Mouse (Mus musculus): ENCODE data around the gene Atf6. TPM values are rescaled to one million over a fixed set of nuclear protein-coding genes. Genes with fewer than 3 reads are reported as not detected.

Gene Atf6
- total and polyA plus RNA-seq, 2 experiments from 2014 or later, result 13.0 to 41.5 TPM

- H3K4me3 ChIP-seq (ENCODE audit: low read depth, low read length), result no peak overlapping the region
- no peak for TF ChIP-seq EP300 (IDR thresholded peaks at IDR 0.05; ENCODE audit: low read depth)
- TF ChIP-seq CTCF (IDR thresholded peaks at IDR 0.05; ENCODE audit: low read depth), result no peak
- no peak overlapping the region for H3K4me2 ChIP-seq (ENCODE audit: low read depth, low read length)
- no peak for DNase-seq (ENCODE audit: low spot score)
- WGBS, result 89% methylated on average over 6 of the region's 6 CpGs
- no peaks in the 10 kb centered on the region for H3K9me3 ChIP-seq (replicated peaks; ENCODE audit: control insufficient read depth, low read length)
- no peaks in the 10 kb centered on the region for H3K27me3 ChIP-seq (ENCODE audit: control insufficient read depth, insufficient read depth, low read length)
- peaks cover 13% of the 10 kb centered on the region for H3K36me3 ChIP-seq (replicated peaks; ENCODE audit: control insufficient read depth, insufficient read depth, low read length)
- no peak overlapping the region for H3K27ac ChIP-seq (ENCODE audit: low read depth)
- no peak for ATAC-seq (ENCODE audit: insufficient read depth, low read depth)
- no peak overlapping the region for H3K9ac ChIP-seq (replicated peaks; ENCODE audit: low read depth, low read length)
- peaks cover 2% of the 10 kb centered on the region for H3K4me1 ChIP-seq (ENCODE audit: control insufficient read depth, insufficient read depth)
Measured at GRCm38 (mm10) chr1:170704103-170704502, 163.5 kb downstream of the Atf6 start.

- Histone ChIP-seq H3K9ac (replicated peaks; ENCODE audit: low read depth, low read length) (no peak overlapping the region), H3K9me3 (replicated peaks; ENCODE audit: control insufficient read depth, low read length) (no peaks in the 10 kb centered on the region), H3K4me3 (ENCODE audit: low read depth, low read length) (no peak overlapping the region), H3K27me3 (ENCODE audit: control insufficient read depth, insufficient read depth, low read length) (no peaks in the 10 kb centered on the region), H3K27ac (ENCODE audit: low read depth) (no peak overlapping the region), H3K36me3 (replicated peaks; ENCODE audit: control insufficient read depth, insufficient read depth, low read length) (peaks cover 2% of the 10 kb centered on the region), H3K4me1 (ENCODE audit: control insufficient read depth, insufficient read depth) (peaks cover 8% of the 10 kb centered on the region), H3K4me2 (ENCODE audit: low read depth, low read length) (no peak overlapping the region)
- TF ChIP-seq EP300 (IDR thresholded peaks at IDR 0.05; ENCODE audit: low read depth) (no peak), CTCF (IDR thresholded peaks at IDR 0.05; ENCODE audit: low read depth) (no peak)
- 69% methylated on average over 6 of the region's 6 CpGs for WGBS
- ATAC-seq (ENCODE audit: insufficient read depth, low read depth), result no peak
- DNase-seq (ENCODE audit: low spot score), result no peak
Measured at GRCm38 (mm10) chr1:170702958-170703357, 164.6 kb downstream of the Atf6 start.

- Histone ChIP-seq H3K4me1 (ENCODE audit: control insufficient read depth, insufficient read depth) (peaks cover 8% of the 10 kb centered on the region), H3K27me3 (ENCODE audit: control insufficient read depth, insufficient read depth, low read length) (no peaks in the 10 kb centered on the region), H3K4me3 (ENCODE audit: low read depth, low read length) (no peak overlapping the region), H3K9me3 (replicated peaks; ENCODE audit: control insufficient read depth, low read length) (no peaks in the 10 kb centered on the region), H3K36me3 (replicated peaks; ENCODE audit: control insufficient read depth, insufficient read depth, low read length) (no peaks in the 10 kb centered on the region; the same call in 1 of the 2 replicates), H3K9ac (replicated peaks; ENCODE audit: low read depth, low read length) (no peak overlapping the region), H3K27ac (ENCODE audit: low read depth) (no peak overlapping the region), H3K4me2 (ENCODE audit: low read depth, low read length) (no peak overlapping the region)
- ATAC-seq (ENCODE audit: insufficient read depth, low read depth) (no peak), DNase-seq (ENCODE audit: low spot score) (no peak)
- TF ChIP-seq CTCF (IDR thresholded peaks at IDR 0.05; ENCODE audit: low read depth), result no peak
- TF ChIP-seq EP300 (IDR thresholded peaks at IDR 0.05; ENCODE audit: low read depth), result no peak
- 81% methylated on average over 2 of the region's 2 CpGs for WGBS
Measured at GRCm38 (mm10) chr1:170702263-170702662, 165.3 kb downstream of the Atf6 start.

GRCm38 (mm10) chr1:170701582-170701981 is 166.0 kb downstream of the Atf6 start:
- Histone ChIP-seq H3K27ac (ENCODE audit: low read depth) (no peak overlapping the region), H3K9ac (replicated peaks; ENCODE audit: low read depth, low read length) (no peak overlapping the region), H3K27me3 (ENCODE audit: control insufficient read depth, insufficient read depth, low read length) (no peaks in the 10 kb centered on the region), H3K4me3 (ENCODE audit: low read depth, low read length) (no peak overlapping the region), H3K4me2 (ENCODE audit: low read depth, low read length) (no peak overlapping the region), H3K36me3 (replicated peaks; ENCODE audit: control insufficient read depth, insufficient read depth, low read length) (no peaks in the 10 kb centered on the region; the same call in 1 of the 2 replicates), H3K9me3 (replicated peaks; ENCODE audit: control insufficient read depth, low read length) (no peaks in the 10 kb centered on the region), H3K4me1 (ENCODE audit: control insufficient read depth, insufficient read depth) (peaks cover 8% of the 10 kb centered on the region)
- TF ChIP-seq EP300 (IDR thresholded peaks at IDR 0.05; ENCODE audit: low read depth), result no peak
- no peak for TF ChIP-seq CTCF (IDR thresholded peaks at IDR 0.05; ENCODE audit: low read depth)
- ATAC-seq (ENCODE audit: insufficient read depth, low read depth), result no peak
- 87% methylated on average over 8 of the region's 8 CpGs for WGBS
- no peak for DNase-seq (ENCODE audit: low spot score)

- H3K4me2 ChIP-seq (ENCODE audit: low read depth, low read length), result no peak overlapping the region
- no peaks in the 10 kb centered on the region for H3K9me3 ChIP-seq (replicated peaks; ENCODE audit: control insufficient read depth, low read length)
- no peak overlapping the region for H3K9ac ChIP-seq (replicated peaks; ENCODE audit: low read depth, low read length)
- 78% methylated on average over 3 of the region's 3 CpGs for WGBS
- TF ChIP-seq EP300 (IDR thresholded peaks at IDR 0.05; ENCODE audit: low read depth) (no peak), CTCF (IDR thresholded peaks at IDR 0.05; ENCODE audit: low read depth) (no peak)
- no peaks in the 10 kb centered on the region for H3K27me3 ChIP-seq (ENCODE audit: control insufficient read depth, insufficient read depth, low read length)
- ATAC-seq (ENCODE audit: insufficient read depth, low read depth) (no peak), DNase-seq (ENCODE audit: low spot score) (no peak)
- H3K27ac ChIP-seq (ENCODE audit: low read depth), result no peak overlapping the region
- H3K4me3 ChIP-seq (ENCODE audit: low read depth, low read length), result no peak overlapping the region
- no peaks in the 10 kb centered on the region for H3K36me3 ChIP-seq (replicated peaks; ENCODE audit: control insufficient read depth, insufficient read depth, low read length)
- peaks cover 8% of the 10 kb centered on the region for H3K4me1 ChIP-seq (ENCODE audit: control insufficient read depth, insufficient read depth)
Measured at GRCm38 (mm10) chr1:170701178-170701577, 166.4 kb downstream of the Atf6 start.

GRCm38 (mm10) chr1:170700496-170701027 is 167.0 kb downstream of the Atf6 start:
- Histone ChIP-seq H3K36me3 (replicated peaks; ENCODE audit: control insufficient read depth, insufficient read depth, low read length) (no peaks in the 10 kb centered on the region), H3K9ac (replicated peaks; ENCODE audit: low read depth, low read length) (no peak overlapping the region), H3K4me2 (ENCODE audit: low read depth, low read length) (no peak overlapping the region), H3K27ac (ENCODE audit: low read depth) (no peak overlapping the region), H3K4me3 (ENCODE audit: low read depth, low read length) (no peak overlapping the region), H3K9me3 (replicated peaks; ENCODE audit: control insufficient read depth, low read length) (no peaks in the 10 kb centered on the region), H3K27me3 (ENCODE audit: control insufficient read depth, insufficient read depth, low read length) (no peaks in the 10 kb centered on the region), H3K4me1 (ENCODE audit: control insufficient read depth, insufficient read depth) (peaks cover 8% of the 10 kb centered on the region)
- ATAC-seq (ENCODE audit: insufficient read depth, low read depth) (no peak), DNase-seq (ENCODE audit: low spot score) (no peak)
- WGBS, result 74% methylated on average over 3 of the region's 3 CpGs
- no peak for TF ChIP-seq CTCF (IDR thresholded peaks at IDR 0.05; ENCODE audit: low read depth)
- TF ChIP-seq EP300 (IDR thresholded peaks at IDR 0.05; ENCODE audit: low read depth), result no peak

Data from heart, postnatal 0 days (tissue).